Mouse (Mus musculus) layer of hippocampus, adult 9-11 months (tissue): ENCODE results near the gene Thrb.
A peak's percentile ranks its signal among the peaks of the same experiment; 100 is the strongest.

Source experiments
- DNase-seq: peaks from one replicate; pipeline ENCODE4 v3.0.0; 2022

Thrb gene

DNA sequence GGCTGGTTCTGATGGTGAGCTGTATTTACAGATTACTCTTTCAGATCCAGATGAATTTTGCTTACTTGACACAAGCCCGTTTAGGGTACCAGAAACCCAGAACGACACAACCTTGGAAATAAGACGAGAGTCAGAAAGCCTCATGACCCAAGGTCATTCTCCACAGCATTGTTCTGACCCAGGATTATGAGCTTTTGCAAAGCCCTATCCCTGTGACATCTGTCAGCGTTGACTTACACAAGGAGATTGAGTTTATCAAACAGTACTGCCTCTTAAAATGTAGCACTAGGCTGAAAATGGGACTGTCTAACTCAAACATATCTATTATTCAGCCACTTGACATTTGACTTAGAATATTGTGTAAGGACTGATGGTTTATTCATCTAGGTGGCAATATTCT lies 312.1 kb downstream of the Thrb start:
- DNase-seq: no peak

DNA sequence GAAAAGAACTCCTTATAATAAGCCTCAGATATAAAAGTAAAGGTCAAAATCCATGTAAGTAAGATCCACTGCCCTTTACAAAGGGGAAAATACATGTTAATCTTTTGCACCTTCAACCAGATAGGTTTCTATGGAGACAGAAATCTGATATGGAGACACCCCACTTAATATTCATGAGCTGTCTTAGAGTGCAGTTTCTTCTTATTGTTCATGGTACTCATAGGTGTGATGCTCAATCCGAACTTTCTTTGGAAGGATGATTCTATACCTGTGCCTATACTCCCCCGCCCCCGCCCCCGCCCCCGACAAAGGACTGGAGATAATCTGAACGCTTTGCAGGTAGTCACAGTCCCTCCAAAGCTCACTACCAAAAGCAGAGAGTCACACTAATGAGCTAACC lies 312.6 kb downstream of the Thrb start:
- no peak for DNase-seq

DNA sequence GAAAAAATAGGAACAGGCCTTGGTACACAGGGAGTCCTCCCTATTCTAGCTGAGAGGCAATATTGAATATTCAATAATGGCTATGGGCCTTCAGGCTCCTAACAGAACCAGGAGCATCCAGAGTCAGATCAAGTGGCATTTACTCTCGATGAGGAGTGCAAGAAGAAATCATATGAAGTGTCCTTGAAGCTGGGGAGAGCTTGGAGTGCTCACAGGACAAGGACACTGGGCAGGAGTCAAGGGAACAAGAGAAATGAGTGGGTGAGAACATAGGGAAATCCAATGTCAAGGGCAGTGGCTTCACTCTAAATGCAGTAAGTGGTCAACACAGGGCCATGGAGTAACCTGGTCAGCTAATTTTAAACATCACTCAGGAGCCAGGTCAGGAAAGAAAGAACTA lies 315.7 kb downstream of the Thrb start:
- no peak for DNase-seq

DNA sequence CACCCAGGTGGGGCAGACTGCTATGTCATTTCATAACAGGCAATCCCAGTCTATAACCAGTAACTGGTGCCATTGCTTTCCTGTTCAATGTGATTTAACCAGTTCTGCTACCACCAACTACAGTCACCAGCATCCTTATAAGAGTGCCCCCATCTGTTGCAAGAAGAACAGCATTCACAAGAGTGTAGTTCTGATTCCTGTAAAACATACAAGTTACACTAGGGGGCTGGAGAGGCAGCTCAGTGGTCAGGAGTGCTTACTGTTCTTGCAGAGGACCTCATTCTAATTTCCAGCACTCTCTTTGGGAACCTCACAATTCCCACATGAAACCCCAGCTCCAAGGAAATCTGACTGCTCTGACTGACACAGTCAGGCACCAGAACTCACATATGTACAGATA lies 318.2 kb downstream of the Thrb start:
- no peak for DNase-seq

DNA sequence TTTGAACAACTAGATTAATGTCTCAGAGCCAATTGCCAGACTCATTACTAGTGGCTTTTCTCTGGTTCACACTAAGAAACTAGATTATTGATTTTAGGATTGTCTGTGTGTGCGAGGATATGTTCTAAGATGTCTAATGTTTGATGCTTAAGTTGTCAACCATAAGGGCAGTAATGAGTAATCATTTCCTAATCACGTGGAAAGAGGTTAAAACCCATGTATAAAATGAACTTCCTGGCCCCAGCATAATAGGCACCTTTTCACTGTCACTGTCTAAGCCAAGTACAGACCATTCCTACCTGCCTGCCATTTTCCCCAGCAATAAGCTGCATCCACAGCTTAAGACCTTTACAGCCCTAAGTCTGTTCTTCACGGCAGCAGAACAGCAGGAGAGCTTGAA lies 321.2 kb downstream of the Thrb start:
- DNase-seq: no peak

DNA sequence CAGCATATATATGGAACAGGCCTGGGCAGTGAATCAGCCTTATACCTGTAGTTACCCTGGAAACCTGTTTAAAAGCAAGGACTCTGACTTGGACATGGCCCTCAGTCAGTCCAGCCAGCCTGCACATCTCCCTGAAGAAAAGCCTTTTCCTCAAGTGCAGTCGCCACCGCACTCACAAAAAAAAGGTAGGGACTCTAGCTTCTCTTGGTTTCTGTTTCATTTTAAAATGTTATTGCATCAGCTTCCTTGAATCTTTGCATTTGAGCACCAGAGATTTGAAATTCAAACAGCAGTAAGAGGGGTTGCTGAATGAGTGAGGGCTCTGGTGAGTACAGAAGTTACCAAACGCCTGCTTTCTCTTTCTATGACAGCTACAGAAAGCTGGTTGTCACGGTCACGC lies 322.0 kb downstream of the Thrb start:
- DNase-seq: no peak

DNA sequence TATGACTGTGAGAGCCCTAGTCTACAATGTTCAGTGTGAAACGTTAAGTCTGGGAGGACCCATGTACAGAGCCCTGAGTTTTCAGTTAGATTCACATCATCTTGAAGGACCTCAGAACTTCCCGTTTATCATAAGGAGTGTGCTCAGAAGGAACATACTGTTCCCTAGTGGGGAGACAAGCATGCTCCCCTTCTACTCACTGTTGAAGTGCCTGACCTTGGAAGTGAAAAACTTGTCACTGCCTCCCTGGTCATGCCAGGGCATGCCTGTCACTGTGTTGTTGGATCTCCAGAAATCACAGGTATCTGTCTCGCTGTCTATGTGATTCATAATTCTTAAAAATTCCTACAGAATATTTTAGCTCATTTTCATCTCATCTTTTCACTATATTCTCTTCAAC lies 323.3 kb downstream of the Thrb start:
- DNase-seq: no peak

DNA sequence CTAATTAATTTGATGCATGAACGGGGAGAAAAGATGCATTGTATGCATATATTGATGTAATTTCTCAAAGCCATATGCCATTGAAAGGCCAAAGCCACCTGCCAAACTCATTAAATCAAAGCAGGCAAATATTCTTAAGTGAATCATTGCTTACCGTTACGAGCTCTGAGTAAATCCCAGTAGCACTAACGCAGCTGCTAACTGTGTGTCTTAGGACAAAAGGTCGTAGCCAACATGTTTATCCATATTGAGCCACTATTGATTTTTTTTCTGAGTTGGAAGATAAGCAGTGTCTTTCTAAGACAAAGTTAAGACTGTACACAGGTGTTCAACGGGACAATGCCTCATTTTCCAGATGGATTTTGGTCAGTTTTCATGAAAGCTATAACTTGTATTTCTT lies 323.8 kb downstream of the Thrb start:
- no peak for DNase-seq

DNA sequence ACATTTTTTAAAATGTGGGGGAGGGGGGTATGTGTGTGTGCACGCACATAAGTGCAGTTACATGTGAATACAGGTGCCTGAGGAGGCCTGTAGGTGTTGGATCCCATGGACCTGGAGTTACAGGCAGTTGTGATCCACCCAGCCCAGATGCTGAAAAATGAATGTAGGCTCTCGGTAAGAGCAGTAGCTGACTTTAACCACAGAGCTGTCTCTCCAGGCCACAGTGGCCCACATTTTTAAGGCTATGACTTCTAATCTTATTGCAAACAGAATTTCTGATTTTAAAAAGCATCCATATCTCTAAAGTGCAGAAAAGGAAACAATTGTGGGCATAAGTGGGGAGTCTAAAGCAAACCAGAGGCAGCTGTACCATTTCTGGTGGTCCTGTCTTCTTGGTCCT lies 328.5 kb downstream of the Thrb start:
- DNase-seq: no peak

DNA sequence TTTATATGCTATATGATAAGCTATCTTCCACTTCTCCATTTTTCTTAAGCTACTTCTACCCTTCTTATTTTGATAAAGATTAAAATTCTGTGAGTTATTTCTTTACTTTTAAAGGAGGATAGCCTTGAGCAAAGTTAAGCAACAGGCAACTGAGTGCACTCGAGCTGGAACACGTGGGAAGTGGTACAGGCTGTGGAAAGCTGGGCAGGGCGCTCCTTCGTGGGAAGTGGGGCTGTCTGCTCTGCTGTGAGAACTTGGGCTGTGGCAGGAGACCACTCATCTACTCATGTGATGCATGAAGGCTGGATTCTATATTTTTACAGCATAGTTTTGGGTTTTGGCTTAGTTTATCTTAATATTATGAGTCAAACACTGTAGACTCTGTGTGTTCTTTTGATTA lies 329.1 kb downstream of the Thrb start:
- no peak for DNase-seq

DNA sequence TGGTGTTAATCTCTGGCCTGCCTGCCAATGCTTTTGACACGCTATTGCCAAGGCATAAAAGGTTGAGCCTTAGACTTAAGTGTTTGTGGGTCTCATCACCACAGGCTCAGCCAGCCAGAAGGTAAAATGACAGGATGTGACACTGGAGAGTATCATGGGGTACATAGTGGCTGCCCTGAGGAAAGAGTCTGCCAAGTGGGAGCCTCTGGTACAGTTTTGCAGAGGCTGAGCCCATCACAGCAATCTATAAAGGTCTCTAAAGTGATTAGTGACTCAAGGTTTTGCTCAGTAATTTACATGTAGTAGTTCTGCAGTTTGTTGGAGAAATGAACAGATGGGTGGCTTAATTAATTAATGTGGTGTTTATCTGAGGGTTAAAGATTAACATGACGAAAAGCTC lies 330.1 kb downstream of the Thrb start:
- no peak for DNase-seq

DNA sequence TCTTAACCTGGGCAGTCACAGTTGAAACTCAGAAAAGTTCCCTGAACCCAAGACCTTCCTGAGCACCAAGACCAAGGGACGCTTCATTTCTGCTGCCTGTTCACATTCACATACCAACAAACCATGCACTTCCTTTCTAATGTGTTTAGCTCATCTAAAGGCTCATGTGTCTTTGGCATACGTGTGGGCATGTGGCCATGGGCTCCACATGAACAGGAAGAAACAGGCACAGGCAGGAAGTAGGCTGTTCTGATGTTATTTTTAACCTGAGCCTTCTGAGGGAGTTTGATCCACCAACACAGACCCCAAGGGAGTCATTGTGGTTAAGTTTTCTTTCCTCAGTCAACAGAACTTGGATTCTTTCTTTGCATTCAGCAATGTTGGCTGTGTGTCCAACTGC lies 341.8 kb downstream of the Thrb start:
- no peak for DNase-seq

DNA sequence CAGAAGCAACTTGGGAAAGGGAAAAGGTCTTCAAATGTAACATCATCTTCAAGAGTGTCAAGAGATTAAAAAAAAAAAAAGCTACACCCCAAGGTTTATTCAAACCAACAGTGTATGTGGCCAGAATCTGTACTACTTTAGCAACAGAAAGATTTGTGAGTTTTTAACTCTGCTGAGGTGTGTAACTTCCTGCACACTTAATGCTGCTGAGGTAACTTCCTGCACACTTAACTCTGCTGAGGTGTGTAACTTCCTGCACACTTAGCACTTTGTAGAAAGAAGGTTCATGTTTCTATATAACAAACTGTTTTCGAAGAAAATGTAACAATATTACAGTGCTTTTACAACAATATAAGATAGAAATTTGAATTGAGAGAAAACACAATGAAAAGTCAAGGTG lies 343.6 kb downstream of the Thrb start:
- no peak for DNase-seq

DNA sequence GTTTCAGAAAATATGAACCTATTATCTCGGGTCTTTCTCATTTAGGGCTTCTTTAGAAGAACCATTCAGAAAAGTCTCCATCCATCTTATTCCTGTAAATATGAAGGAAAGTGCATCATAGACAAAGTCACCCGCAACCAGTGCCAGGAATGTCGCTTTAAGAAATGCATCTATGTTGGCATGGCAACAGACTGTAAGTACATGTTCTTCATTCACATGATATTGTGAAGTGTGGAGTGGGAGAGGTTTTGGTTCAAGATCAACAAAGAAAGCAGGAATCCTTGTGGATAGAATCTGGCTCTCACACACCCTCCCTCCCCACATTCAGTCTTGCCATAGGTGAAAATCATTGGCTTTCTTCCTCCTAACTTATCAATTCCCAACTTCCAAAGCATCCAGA lies 348.5 kb downstream of the Thrb start:
- DNase-seq: no peak

DNA sequence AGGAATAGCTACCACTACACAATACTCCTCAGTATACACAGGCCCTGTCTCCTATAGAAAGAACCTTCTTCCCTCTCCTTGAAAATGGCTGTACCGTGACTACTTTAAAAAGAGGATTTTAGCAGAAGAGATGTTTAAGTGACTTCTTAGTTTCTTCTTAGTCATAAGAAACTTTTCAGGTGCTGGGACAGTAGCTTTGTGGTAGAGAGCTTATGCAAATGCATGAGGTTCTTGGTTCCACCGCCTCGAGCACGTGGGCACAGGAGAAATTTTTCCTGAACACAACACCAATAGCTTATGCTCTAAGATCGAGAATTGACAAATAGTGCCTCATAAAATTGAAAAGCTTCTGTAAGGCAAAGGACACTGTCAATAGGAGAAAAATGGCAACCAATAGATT lies 356.5 kb downstream of the Thrb start:
- no peak for DNase-seq

DNA sequence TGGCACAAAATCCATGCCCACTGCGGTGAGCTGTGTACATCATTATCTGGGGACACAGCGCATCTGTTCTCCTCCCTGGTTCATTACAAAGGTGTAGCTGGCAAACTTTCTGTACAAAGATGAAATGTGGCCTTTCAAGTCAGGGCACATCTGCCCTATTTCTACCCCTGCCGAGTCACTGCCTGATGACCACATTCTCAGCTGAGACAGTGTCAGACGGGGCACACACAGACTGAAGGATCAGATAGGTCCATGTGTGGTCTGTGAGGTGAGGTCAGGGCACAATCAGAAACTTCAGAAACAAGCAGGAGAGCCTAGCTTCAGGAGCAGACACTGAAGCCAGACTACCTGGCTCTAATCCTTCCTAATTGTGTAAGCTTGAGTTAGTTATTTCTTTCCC lies 360.1 kb downstream of the Thrb start:
- no peak for DNase-seq

DNA sequence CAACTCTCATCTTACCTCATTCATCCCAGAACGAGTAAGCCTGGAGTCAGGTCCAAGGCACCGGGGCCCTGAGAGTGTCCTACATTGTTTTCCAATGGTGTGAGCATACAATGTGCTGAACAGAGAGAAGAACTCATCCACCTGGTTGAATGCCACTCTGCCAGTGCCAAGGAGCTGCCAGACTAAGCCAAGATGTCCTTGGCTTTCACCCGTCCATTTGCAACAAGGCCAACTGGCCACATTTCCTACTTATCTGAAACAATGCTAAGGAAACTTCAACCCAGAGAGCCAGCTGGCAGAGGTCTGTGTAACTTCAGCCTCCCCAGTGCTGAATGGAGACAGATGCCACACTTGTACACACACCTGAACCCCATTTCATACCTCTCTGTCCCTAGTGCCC lies 360.6 kb downstream of the Thrb start:
- DNase-seq: no peak

DNA sequence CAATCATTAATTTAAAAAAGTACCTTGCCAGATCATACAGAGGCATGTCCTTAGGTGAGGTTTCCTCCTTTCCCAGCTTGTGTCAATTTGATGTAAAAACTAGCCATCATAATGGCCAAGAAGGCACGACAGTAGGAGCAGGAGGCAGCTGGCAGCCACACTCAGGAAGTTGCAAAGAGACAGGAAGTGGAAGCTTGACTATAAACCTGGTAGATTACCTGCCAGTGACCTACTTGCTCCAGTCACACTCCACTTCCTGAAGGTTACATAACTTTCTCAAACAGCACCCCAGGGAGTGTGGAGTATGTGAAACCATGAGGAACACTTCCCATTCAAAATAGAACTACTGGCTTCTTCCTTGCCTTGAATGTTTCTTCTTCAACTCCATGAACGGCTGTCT lies 361.7 kb downstream of the Thrb start:
- DNase-seq: no peak

DNA sequence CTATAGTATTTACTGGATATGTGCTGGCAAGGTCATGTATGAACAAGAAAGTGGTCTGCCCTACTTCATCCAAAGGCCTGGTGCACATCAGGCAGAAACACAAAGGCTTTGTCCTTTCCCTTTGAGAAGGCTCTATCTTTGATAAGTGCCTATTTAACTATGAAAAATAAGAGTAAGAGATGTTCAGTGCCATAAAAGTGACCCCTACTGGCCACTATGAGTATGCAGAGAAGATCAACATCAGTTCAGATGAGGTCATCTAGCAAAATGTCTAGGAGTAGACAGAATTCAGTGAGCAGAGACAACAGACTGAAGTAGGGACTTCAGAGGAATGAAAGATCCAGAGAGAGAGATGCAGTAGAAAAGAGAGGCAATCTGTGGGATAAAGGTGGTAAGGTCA lies 362.3 kb downstream of the Thrb start:
- no peak for DNase-seq

DNA sequence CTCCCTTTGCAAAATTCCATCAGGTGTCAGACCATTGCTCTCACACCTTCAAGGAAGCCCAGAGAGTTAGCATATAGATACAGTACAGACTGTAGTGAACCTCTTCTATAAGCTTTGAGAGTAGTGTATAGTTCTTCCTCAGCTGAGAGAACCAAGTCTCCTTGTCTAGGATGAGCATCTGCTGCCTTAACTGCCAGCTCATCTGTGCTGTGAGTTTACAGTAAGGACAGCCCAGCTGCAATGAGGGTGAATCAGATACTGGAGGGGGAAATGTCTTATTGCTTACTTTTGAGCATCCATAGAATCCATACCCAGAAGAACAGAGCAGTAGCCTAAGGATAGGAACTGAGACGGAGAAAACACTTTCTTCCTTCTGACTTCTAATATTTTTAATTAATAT lies 367.8 kb downstream of the Thrb start:
- no peak for DNase-seq

DNA sequence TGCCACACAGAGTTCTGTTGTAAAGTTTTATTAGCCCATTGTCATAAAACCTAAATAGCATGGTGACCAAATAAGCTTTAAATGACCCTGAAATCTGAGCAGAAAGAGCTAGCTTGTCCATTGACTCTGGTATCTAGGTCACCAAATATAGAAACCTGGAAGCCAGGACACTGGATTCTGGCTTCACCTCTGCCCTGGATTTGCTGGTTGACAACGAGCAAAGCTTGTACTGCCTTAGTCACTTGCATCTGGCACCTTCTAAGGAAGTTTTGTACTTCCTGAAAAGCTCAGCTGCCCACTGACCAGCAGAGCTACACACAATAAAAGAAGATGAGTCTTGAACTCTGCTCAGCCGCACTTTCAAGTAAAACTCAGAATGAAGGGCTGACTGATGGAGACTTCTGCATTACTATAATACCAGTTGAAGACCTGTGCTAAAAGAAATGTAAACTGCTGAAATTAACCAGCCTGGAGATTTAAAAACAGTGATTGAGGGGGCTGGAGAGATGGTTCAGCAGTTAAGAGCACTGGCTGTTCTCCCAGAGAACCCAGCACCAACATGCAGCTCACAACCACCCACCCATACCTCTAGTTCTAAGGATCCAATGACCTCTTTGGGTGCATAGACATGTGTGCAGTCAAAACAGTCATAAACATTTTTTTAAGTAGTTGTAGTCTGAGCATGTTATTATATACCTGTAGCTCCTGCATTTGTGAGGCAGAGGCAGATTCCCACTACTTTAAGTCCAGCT lies 369.3 kb downstream of the Thrb start:
- no peak for DNase-seq

DNA sequence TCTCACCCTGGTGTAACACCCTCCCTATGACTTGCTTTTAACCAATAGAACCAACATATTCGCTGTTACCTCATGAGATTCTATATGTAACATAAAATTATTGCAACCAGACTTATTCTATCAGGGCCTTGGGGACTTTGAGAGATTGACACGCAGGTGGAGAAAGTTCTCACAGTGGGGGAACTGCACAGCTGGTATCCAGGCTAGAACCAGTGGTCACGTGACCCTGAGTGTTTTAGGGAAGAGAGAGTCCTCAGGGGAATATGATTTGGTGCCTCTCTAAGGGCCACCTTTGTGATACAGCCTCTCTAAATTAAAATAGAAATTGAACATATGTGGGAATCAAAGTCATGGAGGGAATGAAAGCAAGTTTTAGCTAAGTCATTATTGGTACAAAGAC lies 371.9 kb downstream of the Thrb start:
- DNase-seq: no peak

DNA sequence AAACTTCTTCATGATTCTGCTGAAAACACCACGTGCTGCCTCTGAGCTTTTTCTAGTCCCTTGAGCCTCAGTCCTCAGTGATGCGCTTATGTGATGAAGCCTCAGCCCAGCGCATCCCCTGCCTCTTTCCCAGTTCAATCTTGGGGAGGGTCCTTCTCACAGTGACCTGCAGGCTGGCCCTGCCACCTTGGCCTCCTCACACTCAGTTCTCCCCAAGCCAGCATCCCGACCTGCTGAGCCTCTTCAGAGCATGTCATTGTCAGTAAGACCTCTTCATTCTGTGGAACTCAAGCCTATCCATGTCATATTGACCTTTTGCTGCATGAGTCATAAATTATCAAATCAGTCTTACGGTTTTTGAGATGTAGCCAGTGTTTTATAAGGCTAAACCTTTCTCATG lies 376.5 kb downstream of the Thrb start:
- DNase-seq: no peak

DNA sequence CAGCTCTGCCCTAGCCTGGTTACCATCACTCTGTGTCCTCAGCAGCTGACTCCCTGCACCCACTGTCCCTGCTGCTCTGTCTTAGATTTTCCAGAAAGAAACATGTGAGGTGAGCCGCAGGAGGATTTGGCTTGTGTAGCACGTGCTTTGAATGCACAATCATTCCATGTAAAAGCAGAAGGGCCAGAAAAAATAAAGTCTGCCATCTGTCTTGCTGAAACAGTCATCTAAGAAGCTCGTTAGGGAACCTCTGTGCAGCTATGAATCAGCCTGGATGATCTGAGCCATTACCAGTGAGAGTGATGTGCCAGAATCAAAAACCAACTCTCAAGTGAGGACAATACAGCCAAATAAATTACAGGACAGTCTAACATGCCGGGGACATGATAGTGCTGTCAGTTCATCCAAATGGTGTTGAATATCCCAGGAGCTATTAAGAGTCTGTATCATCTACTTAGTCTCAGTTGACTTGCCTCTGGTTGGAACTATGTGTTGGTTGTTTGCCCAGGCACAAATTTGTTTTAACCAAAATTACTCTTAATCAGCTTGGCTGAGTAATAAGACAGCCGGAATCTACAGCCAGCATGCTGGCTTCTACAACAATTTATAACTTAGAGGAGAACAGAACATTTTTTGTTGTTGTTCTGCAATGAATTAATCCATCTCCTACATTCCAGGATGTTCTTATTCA lies 402.2 kb downstream of the Thrb start:
- DNase-seq: peak; percentile 80
